Mouse (Mus musculus): ENCODE measurements around the gene Rras. TPM values are rescaled to one million over a fixed set of nuclear protein-coding genes. Genes with fewer than 3 reads are reported as not detected.

The Rras gene
- polyA plus RNA-seq, 1 experiment, result 38.3 TPM

GRCm38 (mm10) chr7:45048923-45049657 lies 31.3 kb downstream of the Rras start:
- Histone ChIP-seq H3K4me1 (ENCODE audit: control insufficient read depth, insufficient read depth, low read length) (no peaks in the 10 kb centered on the region), H3K4me3 (ENCODE audit: insufficient read depth, low read length) (no peak overlapping the region), H3K27ac (ENCODE audit: insufficient read depth, low read length) (no peak overlapping the region)
- TF ChIP-seq CTCF (IDR thresholded peaks at IDR 0.05; ENCODE audit: extremely low read depth, insufficient read depth, low read length), result no peak
- no peak for TF ChIP-seq POLR2A (IDR thresholded peaks at IDR 0.05; ENCODE audit: extremely low read depth, insufficient read depth, low read length)

- Histone ChIP-seq H3K4me3 (ENCODE audit: insufficient read depth, low read length) (peak overlapping the region; percentile 47), H3K4me1 (ENCODE audit: control insufficient read depth, insufficient read depth, low read length) (no peaks in the 10 kb centered on the region), H3K27ac (ENCODE audit: insufficient read depth, low read length) (no peak overlapping the region)
- TF ChIP-seq CTCF (IDR thresholded peaks at IDR 0.05; ENCODE audit: extremely low read depth, insufficient read depth, low read length), result no peak
- no peak for TF ChIP-seq POLR2A (IDR thresholded peaks at IDR 0.05; ENCODE audit: extremely low read depth, insufficient read depth, low read length)
Observed at GRCm38 (mm10) chr7:45050945-45051600, 33.3 kb downstream of the Rras start.

- TF ChIP-seq POLR2A (IDR thresholded peaks at IDR 0.05; ENCODE audit: extremely low read depth, insufficient read depth, low read length) (no peak), CTCF (IDR thresholded peaks at IDR 0.05; ENCODE audit: extremely low read depth, insufficient read depth, low read length) (no peak)
- H3K4me3 ChIP-seq (ENCODE audit: insufficient read depth, low read length), result peak overlapping the region; percentile 47
- H3K27ac ChIP-seq (ENCODE audit: insufficient read depth, low read length), result no peak overlapping the region
- H3K4me1 ChIP-seq (ENCODE audit: control insufficient read depth, insufficient read depth, low read length), result no peaks in the 10 kb centered on the region
Observed at GRCm38 (mm10) chr7:45051601-45051974, 33.8 kb downstream of the Rras start.

GRCm38 (mm10) chr7:45052181-45052861 lies 34.6 kb downstream of the Rras start:
- TF ChIP-seq POLR2A (IDR thresholded peaks at IDR 0.05; ENCODE audit: extremely low read depth, insufficient read depth, low read length), result no peak
- TF ChIP-seq CTCF (IDR thresholded peaks at IDR 0.05; ENCODE audit: extremely low read depth, insufficient read depth, low read length), result no peak
- peak overlapping the region; percentile 90 for H3K27ac ChIP-seq (ENCODE audit: insufficient read depth, low read length)
- peak overlapping the region; percentile 47 for H3K4me3 ChIP-seq (ENCODE audit: insufficient read depth, low read length)
- H3K4me1 ChIP-seq (ENCODE audit: control insufficient read depth, insufficient read depth, low read length), result no peaks in the 10 kb centered on the region

GRCm38 (mm10) chr7:45052862-45053116 lies 35.0 kb downstream of the Rras start, which contains the start of gene Prr12:
Gene Prr12, minus strand, starts transcription at chr7:45052881.
- no peak for TF ChIP-seq POLR2A (IDR thresholded peaks at IDR 0.05; ENCODE audit: extremely low read depth, insufficient read depth, low read length)
- no peak for TF ChIP-seq CTCF (IDR thresholded peaks at IDR 0.05; ENCODE audit: extremely low read depth, insufficient read depth, low read length)
- H3K4me3 ChIP-seq (ENCODE audit: insufficient read depth, low read length), result peak within 1 kb of the TSS; percentile 47

GRCm38 (mm10) chr7:45053117-45053930 lies 35.6 kb downstream of the Rras start:
- peak overlapping the region; percentile 98 for H3K27ac ChIP-seq (ENCODE audit: insufficient read depth, low read length)
- peak overlapping the region; percentile 47 for H3K4me3 ChIP-seq (ENCODE audit: insufficient read depth, low read length)
- no peak for TF ChIP-seq CTCF (IDR thresholded peaks at IDR 0.05; ENCODE audit: extremely low read depth, insufficient read depth, low read length)
- TF ChIP-seq POLR2A (IDR thresholded peaks at IDR 0.05; ENCODE audit: extremely low read depth, insufficient read depth, low read length), result peak; percentile 49; the same call in 1 of the 2 replicates
- no peaks in the 10 kb centered on the region for H3K4me1 ChIP-seq (ENCODE audit: control insufficient read depth, insufficient read depth, low read length)

More at GRCm38 (mm10) chr7:45052862-45053116, 35.0 kb downstream of the Rras start, which contains the start of gene Prr12:
- Histone ChIP-seq H3K4me1 (ENCODE audit: control insufficient read depth, insufficient read depth, low read length) (no peaks in the 10 kb centered on the region), H3K27ac (ENCODE audit: insufficient read depth, low read length) (peak within 1 kb of the TSS; percentile 98)

GRCm38 (mm10) chr7:45053931-45054510 lies 36.3 kb downstream of the Rras start:
- TF ChIP-seq POLR2A (IDR thresholded peaks at IDR 0.05; ENCODE audit: extremely low read depth, insufficient read depth, low read length) (peak; percentile 62; the same call in 1 of the 2 replicates), CTCF (IDR thresholded peaks at IDR 0.05; ENCODE audit: extremely low read depth, insufficient read depth, low read length) (no peak)
- peak overlapping the region; percentile 47 for H3K4me3 ChIP-seq (ENCODE audit: insufficient read depth, low read length)
- H3K4me1 ChIP-seq (ENCODE audit: control insufficient read depth, insufficient read depth, low read length), result no peaks in the 10 kb centered on the region; the same call in 1 of the 2 replicates
- peak overlapping the region; percentile 88 for H3K27ac ChIP-seq (ENCODE audit: insufficient read depth, low read length)

- TF ChIP-seq CTCF (IDR thresholded peaks at IDR 0.05; ENCODE audit: extremely low read depth, insufficient read depth, low read length), result no peak
- TF ChIP-seq POLR2A (IDR thresholded peaks at IDR 0.05; ENCODE audit: extremely low read depth, insufficient read depth, low read length), result no peak
- Histone ChIP-seq H3K4me1 (ENCODE audit: control insufficient read depth, insufficient read depth, low read length) (no peaks in the 10 kb centered on the region; the same call in 1 of the 2 replicates), H3K27ac (ENCODE audit: insufficient read depth, low read length) (no peak overlapping the region), H3K4me3 (ENCODE audit: insufficient read depth, low read length) (no peak overlapping the region)
Observed at GRCm38 (mm10) chr7:45056329-45056971, 38.7 kb downstream of the Rras start.

Data from cortical plate, adult 2 months (tissue).